Mouse (Mus musculus): ENCODE results near the gene Obox2. TPM values are rescaled to one million over a fixed set of nuclear protein-coding genes. Genes with fewer than 3 reads are reported as not detected.

Obox2 gene
- under 1 TPM in 1 of 2 experiments, not detected in 1; 0.18 TPM for polyA plus RNA-seq (2017; shearing (Covaris generic))

DNA sequence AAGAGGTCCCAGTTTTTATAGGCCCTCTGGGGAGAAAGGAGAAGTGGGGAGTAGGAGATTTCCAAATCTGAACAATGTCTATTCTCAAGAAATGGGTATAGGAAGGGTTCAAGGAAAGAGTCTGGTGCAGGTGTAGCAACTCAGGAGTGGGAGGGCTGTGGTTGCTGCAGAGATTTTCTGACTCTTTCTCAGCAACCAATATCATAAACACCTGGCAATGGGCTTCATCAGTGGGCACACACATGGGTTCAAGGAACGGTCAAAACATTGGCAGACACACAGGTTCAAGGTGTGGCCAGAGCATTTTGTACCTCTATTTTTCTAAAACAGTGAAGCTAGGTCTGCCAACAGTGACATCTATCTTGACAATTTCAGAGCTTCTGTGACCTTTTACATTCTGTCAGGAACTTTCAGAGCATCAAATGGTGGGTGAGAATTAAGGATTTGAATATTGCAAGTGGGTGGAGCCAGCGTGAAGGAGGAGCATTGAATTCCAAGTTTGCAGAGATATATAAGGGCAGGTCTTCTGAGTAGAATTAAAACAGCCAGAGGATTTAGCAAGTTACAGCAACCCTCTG, at the start of gene Obox2, which contains the start of gene Obox1:
TSS of gene Obox2 (plus strand) at position 301 of the 578 bp plus-strand sequence.
TSS of gene Obox1 (plus strand) at position 528 of the 578 bp plus-strand sequence.

Other genes with a start within 250 kb of the Obox2 start
- under 1 TPM in 1 of 2 experiments, not detected in 1; 0.77 TPM for gene Obox1, start 227 bp downstream of the Obox2 start, polyA plus RNA-seq (2017; shearing (Covaris generic))